Mouse (Mus musculus): Measurements from ENCODE around the gene Hsd17b2.
A peak's percentile ranks its signal among the peaks of the same experiment; 100 is the strongest.

Hsd17b2 gene

GRCm38 (mm10) chr8:117701859-117702258, at the start of gene Hsd17b2:
Hsd17b2 (plus strand) TSS chr8:117701904.
- DNase-seq = no peak

DNA sequence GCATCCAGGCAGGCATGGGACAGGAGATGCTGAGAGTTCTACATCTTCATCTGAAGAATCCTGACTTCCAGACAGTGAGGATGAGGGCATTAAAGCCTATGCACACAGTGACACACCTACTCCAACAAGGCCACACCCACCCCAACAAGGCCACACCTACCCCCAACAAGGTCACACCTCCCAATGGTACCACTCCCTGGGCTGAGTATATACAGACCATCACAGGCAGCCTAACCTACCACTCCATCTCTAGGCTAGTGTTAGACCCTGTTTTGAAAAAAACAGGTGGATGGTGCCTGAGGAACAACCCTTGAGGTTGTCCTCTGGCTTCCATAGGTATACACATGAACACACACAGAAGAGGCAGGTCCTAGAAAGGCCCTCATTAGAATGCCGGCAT, 49.4 kb upstream of the Hsd17b2 start:
- no peak for DNase-seq

- DNase-seq = no peak
These were observed 42.7 kb upstream of the Hsd17b2 start for GRCm38 (mm10) chr8:117658990-117659389.

DNA sequence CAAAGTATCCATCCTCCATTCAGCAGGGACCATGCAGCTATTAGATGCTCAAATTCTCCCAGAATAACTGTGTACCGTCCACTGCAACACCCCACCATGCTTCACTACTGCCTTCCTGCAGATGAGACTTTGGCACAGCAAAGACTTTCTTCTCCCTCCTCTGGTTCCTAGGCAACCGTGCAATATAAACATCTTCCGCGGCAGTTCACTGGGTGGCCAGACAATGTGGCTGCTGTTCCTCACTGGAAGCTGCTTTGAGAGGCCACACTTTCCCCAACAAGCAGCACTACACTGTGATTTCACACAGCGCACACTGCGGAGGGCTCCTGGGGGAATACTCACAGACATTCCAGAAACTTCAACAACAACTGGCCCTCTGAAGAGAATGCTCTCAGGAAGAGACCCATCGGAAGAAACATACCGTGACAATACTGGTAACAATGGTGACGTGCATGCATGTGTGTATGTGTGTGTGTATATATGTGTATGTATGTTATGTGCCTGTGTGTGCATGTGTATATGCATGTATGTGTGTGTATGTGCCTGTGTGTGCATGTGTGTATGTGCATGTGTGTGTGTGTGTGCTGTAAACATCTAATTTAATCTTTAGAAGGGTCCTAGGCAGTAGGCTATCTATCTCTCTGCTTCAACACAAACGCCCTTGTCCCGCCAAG, 41.2 kb upstream of the Hsd17b2 start:
- no peak for DNase-seq

DNA sequence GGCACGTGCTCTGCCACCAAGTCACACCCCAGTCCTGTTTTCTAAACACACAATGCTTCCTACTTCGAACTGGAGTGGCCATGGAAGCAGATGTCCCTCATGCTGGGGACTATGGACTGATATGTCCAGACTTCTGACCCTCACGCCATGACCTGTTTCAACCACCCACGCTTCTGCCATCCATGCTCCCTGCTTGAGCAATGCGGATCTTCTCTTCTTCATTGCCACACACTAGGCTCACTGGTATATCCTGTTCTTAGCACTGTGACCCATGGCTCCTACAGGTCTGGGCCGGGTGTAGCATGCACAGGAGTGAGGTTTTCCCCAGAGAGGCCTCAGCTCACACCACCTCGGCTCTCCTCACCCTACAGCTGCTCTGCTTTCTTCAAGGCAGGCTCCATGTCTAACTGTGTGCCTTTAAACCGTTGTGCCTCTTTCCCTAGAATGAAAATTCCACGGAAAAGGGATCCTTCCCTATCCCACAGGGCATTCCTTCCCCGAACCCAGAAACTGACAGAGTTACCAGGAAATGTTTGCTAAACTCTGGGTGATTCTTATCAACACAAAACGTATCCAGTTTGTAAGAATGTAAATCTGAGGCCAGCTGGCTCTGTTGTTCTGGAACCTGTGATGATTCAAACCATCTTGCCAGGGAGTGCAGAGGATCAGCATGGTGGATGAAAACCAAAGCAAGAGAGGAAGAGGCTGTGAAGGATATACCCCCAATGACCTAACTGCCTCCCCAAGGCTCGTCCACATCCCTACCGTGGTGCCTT, 34.2 kb upstream of the Hsd17b2 start:
- no peak for DNase-seq

GRCm38 (mm10) chr8:117670461-117670860, 31.2 kb upstream of the Hsd17b2 start:
- DNase-seq = no peak

DNA sequence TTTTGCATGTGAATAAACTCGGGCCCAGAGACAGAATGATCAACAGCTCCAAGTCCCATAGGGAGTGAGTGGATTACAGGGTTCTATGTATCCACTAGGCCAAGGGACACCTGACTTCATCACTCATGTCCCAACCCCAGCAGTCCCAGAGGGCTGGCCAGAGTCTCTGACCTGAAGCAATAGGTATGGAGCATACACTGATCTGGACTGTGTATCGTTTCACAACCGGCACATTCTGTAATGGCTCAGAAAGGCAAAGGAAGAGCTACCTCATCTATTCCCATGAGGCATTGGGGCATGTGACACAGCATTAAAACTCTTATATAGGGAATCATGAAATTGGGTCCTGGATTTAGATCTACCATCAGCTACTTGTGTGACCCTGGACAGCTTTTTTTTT, 29.1 kb upstream of the Hsd17b2 start:
- no peak for DNase-seq

DNA sequence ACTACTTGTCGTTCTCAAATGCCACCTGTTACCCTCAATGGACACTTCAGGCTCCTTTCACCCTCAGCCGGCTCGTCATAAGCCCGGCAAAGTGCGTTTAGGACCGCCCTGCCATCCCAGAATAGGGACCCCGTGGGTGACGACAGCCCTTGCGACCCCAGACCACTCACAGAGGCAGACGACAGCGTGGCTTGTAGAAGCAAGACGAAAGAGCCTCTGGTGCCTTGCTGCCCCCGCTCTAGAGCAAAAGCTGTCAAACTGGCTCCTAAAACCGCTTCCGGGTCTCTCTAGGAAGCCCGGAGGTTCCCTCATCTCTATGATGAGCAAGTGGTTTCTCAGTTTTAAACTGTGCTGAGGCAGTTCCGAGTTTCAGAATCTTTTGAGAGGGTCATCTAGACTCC, 28.3 kb upstream of the Hsd17b2 start, which contains the start of gene Sdr42e1:
Gene Sdr42e1 (minus strand): TSS at position 260 of the 401 bp plus-strand sequence.
- DNase-seq = peak; percentile 62 to 66

DNA sequence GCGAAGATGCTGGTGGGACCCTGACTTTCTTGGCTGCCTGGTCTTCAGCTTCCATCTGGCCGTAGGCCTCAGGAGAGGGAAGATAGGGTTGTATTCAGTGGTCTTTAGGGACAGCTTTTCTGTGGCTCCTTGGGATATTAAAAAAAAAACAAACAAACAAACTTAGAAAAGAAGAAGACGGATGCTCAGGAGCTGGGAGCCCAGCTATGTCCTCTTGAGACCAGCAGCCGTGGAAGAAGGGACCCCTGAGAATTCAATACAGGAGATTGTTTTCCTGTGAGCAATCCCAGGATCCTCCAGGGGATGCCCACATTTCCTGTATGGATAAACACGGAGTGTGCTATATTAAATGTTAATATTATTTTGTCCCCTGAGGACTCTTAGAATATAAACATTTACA, 26.5 kb upstream of the Hsd17b2 start:
- no peak for DNase-seq

DNA sequence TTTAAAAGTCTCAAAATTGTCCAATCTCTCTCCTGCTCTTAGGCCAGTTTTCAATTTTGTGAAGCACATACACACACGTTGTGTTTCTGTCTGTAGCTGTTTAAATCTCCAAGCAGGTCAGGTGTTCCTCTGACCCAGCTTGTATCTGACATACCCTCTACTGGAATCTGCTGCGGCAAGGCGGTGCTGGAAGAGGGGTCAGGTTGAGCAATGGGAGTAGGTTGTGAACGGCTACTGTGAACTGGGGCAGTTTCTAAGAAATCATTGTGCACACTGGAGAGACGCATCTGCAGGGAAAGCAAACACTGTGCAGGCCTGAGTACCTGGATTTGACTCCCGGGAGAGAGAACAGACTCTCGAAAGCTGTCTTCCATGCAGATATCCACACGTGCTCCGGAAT, 25.2 kb upstream of the Hsd17b2 start:
- no peak for DNase-seq

DNA sequence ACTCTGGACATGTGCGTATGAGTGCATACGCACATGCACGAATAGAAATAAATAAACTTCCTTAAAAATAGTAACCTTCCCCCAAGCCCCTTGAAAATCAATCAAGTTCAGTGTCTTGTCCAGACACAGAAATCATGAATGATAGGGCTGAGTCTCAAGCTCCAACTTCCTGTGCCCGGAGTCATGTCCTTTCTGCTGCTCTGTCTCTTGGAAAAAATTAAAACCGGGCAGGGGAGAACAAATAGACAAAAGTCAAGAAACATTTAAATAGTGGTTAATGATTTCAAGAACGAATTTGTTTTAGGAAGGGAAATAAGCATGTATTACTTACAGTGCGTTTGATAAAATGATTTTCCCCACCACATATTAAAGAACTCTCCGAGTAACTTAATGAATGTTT, 24.7 kb upstream of the Hsd17b2 start:
- no peak for DNase-seq

DNA sequence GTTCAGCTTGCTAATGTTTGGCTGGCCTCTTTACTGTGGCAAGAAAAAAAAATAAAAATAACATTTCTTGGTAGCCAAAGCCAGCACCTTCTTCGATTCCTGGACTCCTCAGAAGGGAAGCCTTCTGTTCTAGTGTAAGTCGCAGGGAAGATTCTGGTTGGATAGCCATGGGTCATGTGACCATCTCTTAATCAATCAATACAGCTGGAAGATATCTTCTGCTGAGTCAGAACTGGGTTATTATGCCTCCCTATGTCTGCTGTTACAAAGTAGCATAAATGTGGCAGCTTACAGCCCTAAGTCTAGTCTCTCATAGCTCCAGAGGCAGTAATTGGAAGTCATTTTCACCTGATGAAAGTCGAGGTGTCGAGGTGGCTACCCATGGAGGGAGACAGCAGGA, 23.1 kb upstream of the Hsd17b2 start:
- DNase-seq = no peak

DNA sequence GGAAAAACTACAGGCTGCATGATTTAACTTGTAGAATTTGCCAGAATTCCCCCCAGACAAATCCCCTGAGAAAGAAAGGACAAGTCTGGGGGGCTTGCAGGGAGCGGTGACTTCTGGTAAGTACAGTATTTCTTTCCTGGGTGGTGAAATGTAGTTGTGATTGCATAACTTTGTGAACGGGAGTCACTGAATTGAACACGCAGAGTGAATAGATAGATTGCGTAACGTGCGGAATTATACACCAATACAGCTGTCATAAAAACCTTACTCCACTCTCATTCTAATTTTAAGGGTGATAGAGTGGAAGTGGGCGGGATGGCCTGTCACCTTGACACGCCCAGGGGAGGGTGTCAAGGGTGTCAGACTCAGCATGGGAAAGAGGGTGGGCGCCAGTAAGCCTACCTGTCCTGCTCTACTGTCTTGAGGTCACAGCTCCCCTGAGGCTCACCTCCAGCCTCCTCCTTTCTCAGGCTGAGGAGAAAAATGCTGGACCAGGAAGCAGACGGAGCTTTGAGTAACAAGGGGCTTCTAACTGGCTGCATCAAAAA, 17.7 kb upstream of the Hsd17b2 start:
- DNase-seq = no peak

GRCm38 (mm10) chr8:117684504-117684903, 17.2 kb upstream of the Hsd17b2 start:
- DNase-seq = no peak

GRCm38 (mm10) chr8:117687890-117688289, 13.8 kb upstream of the Hsd17b2 start:
- no peak for DNase-seq

GRCm38 (mm10) chr8:117692131-117692530, 9.6 kb upstream of the Hsd17b2 start:
- no peak for DNase-seq

GRCm38 (mm10) chr8:117695636-117696035, 6.1 kb upstream of the Hsd17b2 start:
- DNase-seq = no peak

DNA sequence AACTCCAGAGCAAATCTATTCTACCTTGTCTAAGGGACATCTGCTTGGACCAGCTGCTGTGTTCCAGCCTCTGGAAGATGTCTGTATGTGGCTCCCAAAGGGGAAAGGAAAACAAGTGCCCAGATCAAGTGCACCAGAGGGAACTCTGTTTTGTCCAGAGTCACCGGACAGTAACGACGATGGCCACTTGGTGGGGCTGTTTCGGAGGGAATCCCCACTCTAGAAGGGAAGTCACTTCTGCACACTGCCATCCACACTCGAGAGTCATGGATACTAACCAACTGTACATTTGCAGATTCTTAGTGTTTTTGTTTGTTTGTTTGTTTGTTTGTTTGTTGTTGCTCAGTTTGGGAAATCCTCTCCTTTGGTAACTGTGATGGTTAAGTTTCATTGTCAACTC, 4.5 kb upstream of the Hsd17b2 start:
- DNase-seq = no peak

DNA sequence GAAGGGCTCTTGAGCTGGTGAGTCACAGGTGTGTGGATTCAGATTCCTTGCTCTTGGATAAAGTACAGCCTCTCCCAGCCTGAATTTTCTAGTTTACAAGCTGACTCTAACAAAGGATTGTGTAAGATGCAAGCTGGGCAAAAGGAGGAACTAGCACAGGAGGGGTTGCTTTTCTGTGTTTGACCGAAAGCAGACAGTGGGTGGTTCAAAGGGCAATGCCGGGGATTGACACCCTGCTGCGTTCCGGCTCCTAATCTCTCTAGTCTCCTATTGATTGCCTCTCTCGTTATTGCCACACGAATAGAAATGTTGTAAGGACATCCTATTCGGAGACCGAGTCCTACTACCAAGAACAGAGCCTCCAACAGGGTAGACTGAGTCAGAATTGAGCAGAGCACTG, 1.0 kb upstream of the Hsd17b2 start:
- no peak for DNase-seq

DNA sequence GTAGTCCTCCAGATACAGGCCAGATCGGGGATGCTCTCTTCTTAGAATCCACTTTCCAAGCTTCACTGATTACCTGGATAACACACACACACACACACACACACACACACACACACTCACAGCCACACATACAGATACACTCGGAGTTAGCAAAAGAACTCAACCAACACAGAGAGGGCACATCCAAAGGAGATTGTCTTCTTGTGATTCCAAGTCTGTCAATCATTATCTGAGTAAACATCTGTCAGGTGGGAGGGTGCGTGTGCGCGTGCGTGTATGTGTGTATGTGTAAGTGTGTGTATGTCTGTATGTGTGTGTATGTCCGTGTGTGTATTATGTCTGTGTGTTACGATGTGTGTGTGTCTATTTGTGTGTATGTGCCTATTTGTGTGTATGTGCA, 458 bp upstream of the Hsd17b2 start:
- DNase-seq = no peak

GRCm38 (mm10) chr8:117702701-117703100, 997 bp downstream of the Hsd17b2 start:
- DNase-seq = no peak

DNA sequence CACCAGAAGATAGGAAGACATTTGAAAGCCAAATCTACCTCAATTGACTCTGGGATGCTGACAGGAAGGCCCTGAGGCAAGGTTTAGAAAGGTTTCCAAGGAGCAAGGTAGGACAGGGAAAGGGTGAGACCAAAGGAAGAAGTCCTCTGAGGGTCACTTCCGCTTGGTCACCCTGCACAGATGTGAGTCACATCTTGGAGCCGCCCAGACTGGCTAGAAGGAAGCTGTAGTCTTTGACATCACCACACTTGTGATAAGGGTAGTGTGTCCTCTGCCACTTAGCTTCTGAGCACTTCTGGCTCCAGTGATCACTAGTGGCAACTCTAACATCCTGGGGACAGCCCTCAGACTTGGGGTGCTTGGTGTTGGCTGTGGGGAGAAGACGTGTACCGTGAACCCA, 4.4 kb downstream of the Hsd17b2 start:
- no peak for DNase-seq

- DNase-seq = no peak
These were observed 10.5 kb downstream of the Hsd17b2 start for GRCm38 (mm10) chr8:117712226-117712625.

DNA sequence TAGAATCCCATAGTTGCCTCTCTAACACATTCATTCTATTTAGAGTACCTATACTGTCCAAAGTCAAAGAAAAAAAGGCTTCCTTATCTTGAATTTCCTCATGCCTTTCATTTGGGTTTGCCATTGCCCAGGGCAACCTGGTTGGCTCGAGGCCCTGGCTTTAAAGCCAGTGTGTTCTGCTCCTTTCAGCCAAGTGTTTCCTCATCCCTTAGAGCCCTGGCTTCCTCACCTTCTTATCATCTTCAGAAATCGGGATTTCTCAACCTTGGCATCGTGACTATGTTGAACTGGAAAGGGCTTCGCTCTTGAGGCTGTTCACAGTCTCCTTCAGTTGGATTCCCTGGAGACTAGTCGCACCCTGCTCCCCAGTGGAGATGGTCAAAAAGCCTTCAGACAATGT, 12.9 kb downstream of the Hsd17b2 start:
- DNase-seq = no peak

Data from thymus, postnatal 36 days (tissue).